Mouse (Mus musculus): ENCODE results near the gene Matk.
"Not testable (repeated sequence)": the region's sequence is repeated elsewhere in the genome, so short reads cannot be mapped to it uniquely, and the experiment has no call there.

The Matk gene

DNA sequence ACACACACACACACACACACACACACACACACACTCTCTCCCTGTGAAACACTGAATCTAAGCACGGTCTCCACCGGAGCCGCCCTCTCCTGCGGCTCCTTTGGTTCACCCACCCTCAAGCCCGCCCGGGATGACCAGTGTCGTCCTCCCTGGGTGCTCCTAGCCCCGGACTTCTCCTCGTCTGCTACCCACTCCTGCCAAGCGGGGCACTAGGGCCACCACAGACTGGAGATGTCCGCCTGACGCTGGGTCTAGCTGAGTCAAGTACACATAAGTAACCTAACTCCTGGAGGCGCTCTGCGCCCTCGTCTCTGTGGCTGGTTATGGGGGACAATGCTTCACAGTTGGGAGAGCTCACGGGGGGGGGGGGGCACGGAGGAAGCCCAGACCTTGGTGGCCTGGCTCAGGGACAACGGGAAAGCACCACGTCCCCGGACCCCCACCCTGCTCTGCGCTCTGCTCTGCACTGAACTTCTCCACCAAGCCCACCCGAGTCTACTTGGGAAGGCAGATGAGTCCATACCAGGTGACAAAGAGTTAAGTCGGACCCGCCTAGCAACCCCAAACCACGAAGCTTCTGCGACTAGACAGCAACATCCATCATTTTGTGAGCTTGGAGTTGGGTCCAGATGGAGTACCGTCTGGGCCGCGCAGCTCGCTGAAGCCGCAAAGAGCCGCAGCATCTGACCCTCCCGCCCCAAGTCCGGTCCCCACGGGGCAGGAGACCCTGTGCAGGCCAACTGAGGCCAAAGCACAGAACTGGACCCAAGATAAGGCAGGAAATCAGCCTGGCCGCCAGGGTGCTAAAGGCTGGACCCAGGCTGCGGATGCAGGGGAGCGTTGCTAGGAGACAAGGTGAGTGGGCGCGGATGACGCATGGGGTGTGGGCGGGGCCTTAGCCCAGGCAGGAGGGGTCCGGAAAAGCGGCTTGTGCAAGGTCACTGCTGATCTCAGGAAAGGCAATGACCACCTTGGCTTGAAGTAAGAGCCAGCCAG lies at the start of gene Matk:
Gene Matk, plus strand, starts transcription at position 512 of the 996 bp plus-strand sequence.
- peak; percentile 53 for DNase-seq (ENCODE audit: extremely low spot score)

- DNase-seq (ENCODE audit: extremely low spot score) = no peak
Measured at GRCm38 (mm10) chr10:81202978-81203720, 49.6 kb upstream of the Matk start.

DNA sequence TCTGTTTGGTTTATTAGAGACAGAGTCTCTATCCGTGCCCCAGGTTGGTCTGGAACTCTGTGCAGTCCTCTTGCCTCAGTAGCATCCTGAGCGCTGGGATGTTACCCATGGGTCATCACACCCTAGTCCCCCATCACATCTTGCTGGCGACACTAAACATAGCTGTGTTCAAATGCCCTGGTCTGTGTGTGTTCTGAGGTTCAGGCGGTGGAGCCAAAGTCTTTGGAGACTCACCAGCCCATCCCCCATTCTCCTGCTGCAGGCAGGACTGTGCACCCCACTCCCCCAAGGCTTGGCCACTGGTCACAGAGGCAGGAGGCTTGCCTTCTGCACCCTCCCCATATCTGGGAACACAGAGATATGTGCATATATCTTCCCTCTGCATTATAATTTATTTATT lies 48.6 kb upstream of the Matk start:
- DNase-seq (ENCODE audit: extremely low spot score) = no peak

DNA sequence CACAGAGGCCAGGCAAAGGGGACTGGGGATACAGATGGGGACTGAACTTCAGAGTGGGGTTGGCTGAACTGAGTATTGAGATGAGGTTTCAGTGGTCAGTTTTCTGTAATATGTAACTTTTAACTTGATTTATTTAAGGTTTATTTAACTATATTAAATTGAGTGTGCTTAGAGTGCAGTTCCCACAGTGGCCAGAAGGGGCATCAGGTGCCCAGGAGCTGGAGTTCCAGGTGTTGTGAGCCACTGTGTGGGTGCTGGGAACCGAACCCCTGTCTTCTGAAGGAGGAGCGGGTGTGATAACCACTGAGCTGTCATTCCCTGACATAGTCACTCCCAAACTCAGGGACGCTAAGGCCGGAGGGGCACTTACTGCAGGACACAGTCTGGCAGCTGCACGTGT lies 42.6 kb upstream of the Matk start:
- DNase-seq (ENCODE audit: extremely low spot score) = no peak

- no peak for DNase-seq (ENCODE audit: extremely low spot score)
Measured at GRCm38 (mm10) chr10:81216260-81216659, 36.5 kb upstream of the Matk start.

- no peak for DNase-seq (ENCODE audit: extremely low spot score)
Measured at GRCm38 (mm10) chr10:81216810-81217209, 35.9 kb upstream of the Matk start.

GRCm38 (mm10) chr10:81217267-81217666 lies 35.5 kb upstream of the Matk start:
- DNase-seq (ENCODE audit: extremely low spot score) = not testable (repeated sequence)

DNA sequence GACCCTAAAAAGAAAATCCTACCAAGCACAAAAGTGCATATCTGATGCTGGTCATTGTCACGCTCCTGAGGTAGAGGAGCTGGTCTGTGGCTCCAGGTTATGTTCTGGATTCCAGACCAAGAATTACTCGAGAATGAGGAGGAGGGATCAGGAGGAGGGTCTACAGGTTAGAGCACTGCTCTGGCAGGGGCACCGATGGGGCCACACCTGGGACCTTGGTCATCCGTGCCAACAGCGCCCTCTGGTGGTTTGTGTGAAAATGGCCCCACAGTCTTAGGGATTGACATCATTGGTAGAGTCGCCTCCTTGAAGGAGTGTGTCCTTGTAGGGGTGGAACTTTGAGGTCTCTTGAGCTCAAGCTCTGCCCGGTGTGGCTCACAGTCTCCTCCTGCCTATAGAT lies 34.8 kb upstream of the Matk start:
- DNase-seq (ENCODE audit: extremely low spot score) = peak; percentile 43

- no peak for DNase-seq (ENCODE audit: extremely low spot score)
Measured at GRCm38 (mm10) chr10:81221402-81222015, 31.2 kb upstream of the Matk start.

DNA sequence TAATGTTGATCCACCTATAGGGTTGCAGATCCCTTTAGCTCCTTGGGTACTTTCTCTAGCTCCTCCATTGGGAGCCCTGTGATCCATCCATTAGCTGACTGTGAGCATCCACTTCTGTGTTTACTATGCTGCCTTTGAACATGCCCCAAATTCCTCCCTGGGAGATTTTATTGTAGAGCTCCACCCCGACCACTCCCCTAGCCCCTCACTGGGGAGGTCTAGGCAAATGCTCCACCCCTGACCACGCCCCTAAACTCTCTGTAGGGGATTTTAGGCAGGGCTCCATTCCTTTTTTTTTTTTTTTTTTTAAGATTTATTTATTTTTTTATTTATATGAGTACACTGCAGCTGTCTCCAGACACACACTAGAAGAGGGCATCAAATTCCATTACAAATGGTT lies 29.0 kb upstream of the Matk start:
- not testable (repeated sequence) for DNase-seq (ENCODE audit: extremely low spot score)

GRCm38 (mm10) chr10:81229735-81230437 lies 22.8 kb upstream of the Matk start:
- DNase-seq (ENCODE audit: extremely low spot score) = no peak

- peak; percentile 34 for DNase-seq (ENCODE audit: extremely low spot score)
Measured at GRCm38 (mm10) chr10:81230438-81231332, 22.1 kb upstream of the Matk start, which contains the start of gene Atcay. Gene Atcay, minus strand, starts transcription at chr10:81230833.

- no peak for DNase-seq (ENCODE audit: extremely low spot score)
Measured at GRCm38 (mm10) chr10:81231436-81231835, 21.3 kb upstream of the Matk start.

GRCm38 (mm10) chr10:81232580-81233225 lies 20.0 kb upstream of the Matk start, which contains the start of gene Zfr2:
Gene Zfr2, plus strand, starts transcription at chr10:81233155.
- peak; percentile 90 for DNase-seq (ENCODE audit: extremely low spot score)

DNA sequence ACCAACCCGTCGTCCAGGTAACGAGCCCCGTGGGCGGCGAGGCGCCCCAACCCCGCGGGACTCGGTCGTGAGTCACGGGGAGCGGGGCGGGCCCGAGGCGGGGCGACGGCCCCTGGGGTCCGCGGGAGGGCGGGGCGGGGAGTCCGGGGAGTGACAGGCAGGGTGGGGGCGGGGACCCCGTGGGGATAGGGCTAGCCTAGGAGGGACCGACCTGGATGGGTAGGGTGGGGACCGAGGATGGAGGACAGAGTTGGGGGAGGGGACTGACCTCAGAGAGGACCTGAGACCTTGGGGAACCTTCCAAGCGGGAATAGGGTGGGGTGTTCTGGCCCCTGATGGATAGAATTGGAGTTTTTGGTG lies 19.5 kb upstream of the Matk start:
- DNase-seq (ENCODE audit: extremely low spot score) = no peak

DNA sequence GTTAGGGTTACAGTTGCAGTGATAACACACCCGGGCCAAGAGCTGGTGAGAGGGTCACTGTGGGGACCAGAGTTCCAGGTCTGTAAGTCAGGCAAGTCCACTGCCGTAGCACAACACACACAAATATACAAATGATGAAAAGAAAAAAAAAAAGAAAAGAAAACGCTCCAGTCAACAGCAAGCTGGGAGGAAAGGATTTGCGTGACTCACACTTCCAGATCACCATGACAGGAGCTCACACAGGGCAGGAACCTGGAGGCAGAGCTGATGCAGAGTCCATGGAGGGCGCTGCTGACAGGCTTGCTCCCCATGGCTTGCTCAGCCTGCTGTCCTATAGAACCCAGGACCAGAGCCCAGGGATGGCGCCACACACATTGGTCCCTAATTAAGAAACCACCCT lies 18.5 kb upstream of the Matk start:
- DNase-seq (ENCODE audit: extremely low spot score) = no peak

DNA sequence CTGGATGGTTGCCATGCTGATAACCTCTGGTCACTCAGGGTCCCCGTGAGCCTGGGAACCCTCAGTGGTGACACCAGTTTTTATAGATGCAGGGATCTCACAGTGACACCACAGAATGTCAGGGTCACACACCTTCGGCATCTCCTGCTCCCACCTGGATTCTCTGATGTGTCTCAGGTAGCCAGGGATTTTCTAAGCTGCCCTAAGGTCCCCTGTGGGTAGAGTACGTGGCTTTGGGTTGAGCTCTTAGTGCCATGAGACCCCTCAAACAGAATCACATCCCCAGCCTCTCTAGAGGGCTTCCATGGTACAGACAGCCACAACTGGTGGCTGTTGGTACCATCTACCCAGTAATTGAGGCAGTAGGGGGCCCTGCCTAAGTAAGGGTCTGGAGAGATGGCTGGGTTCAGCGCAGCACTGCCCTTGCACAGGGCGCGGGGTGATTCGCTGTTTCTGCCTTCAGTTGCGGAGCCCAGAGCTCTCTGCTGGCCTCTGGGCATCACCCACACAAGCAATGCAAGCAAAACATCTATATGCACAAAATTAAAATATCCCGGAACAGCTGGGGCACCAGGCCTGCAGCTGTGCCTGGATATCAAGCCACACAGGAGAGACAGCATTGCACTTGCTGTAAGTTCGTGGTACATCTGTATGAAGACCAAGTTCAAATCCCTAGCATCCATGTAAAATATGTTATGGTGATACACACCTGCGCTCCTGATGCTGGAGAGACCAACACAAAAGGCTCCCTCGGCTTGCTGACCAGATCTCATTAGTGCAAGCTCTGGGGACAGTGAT lies 16.1 kb upstream of the Matk start:
- DNase-seq (ENCODE audit: extremely low spot score) = no peak

GRCm38 (mm10) chr10:81238618-81239017 lies 14.1 kb upstream of the Matk start:
- DNase-seq (ENCODE audit: extremely low spot score) = no peak

- DNase-seq (ENCODE audit: extremely low spot score) = peak; percentile 63
Measured at GRCm38 (mm10) chr10:81240876-81241275, 11.9 kb upstream of the Matk start.

Measured in embryo, embryonic 9.5 days (tissue).